Mouse (Mus musculus): ENCODE results near the gene Cd63. TPM values are rescaled to one million over a fixed set of nuclear protein-coding genes. Genes with fewer than 3 reads are reported as not detected.

The Cd63 gene
- total RNA-seq, 2 experiments from 2014 or later = 311 to 352 TPM

Other genes with a start within 250 kb of the Cd63 start
- gene Suox, start 226.9 kb upstream of the Cd63 start, total RNA-seq (2021) = 10 to 100 TPM; 12.0 to 13.1 TPM
- 10 to 100 TPM; 85.8 to 88.8 TPM for gene Rab5b, start 204.7 kb upstream of the Cd63 start, total RNA-seq (2021)
- gene Pmel, start 196.8 kb upstream of the Cd63 start, total RNA-seq (2021) = 1 to 10 TPM; 4.0 to 5.2 TPM
- 10 to 100 TPM; 38.7 to 42.8 TPM for gene Cdk2, start 196.0 kb upstream of the Cd63 start, total RNA-seq (2021)
- gene Dgka, start 156.1 kb upstream of the Cd63 start, total RNA-seq (2021) = 1 to 10 TPM; 6.7 TPM
- gene Pym1, start 153.1 kb upstream of the Cd63 start, total RNA-seq (2021) = 10 to 100 TPM; 18.3 to 22.1 TPM
- 1 to 10 TPM; 2.8 to 3.0 TPM for gene Mmp19, start 110.1 kb upstream of the Cd63 start, total RNA-seq (2021)
- 10 to 100 TPM; 48.6 to 50.7 TPM for gene Dnajc14, start 96.9 kb upstream of the Cd63 start, total RNA-seq (2021)
- 10 to 100 TPM; 17.3 to 20.2 TPM for gene Tmem198b, start 96.6 kb upstream of the Cd63 start, total RNA-seq (2021)
- gene Sarnp, start 83.7 kb upstream of the Cd63 start, total RNA-seq (2021) = 10 to 100 TPM; 48.5 to 54.6 TPM
- gene Ormdl2, start 79.3 kb upstream of the Cd63 start, total RNA-seq (2021) = 10 to 100 TPM; 11.7 to 12.0 TPM
- 1 to 10 TPM; 7.5 to 8.3 TPM for gene Gdf11, start 9.3 kb upstream of the Cd63 start, total RNA-seq (2021)
- 10 to 100 TPM; 11.7 to 12.1 TPM for gene Rdh5, start 21.9 kb downstream of the Cd63 start, total RNA-seq (2021)
- 100 to 1,000 TPM; 218 to 231 TPM for gene Bloc1s1, start 23.0 kb downstream of the Cd63 start, total RNA-seq (2021)
- 100 to 1,000 TPM; 148 to 157 TPM for gene Itga7, start 32.8 kb downstream of the Cd63 start, total RNA-seq (2021)
- under 1 TPM in 1 of 2 experiments, not detected in 1; 0.73 TPM for gene Mettl7b, start 60.0 kb downstream of the Cd63 start, total RNA-seq (2021)
- gene Olfr9, start 88.4 kb downstream of the Cd63 start, total RNA-seq (2021) = not detected
- not detected for gene Olfr763, start 109.8 kb downstream of the Cd63 start, total RNA-seq (2021)
- not detected for gene Olfr764-ps1, start 138.9 kb downstream of the Cd63 start, total RNA-seq (2021)
- not detected for gene Olfr765, start 149.0 kb downstream of the Cd63 start, total RNA-seq (2021)
- not detected for gene Olfr766-ps1, start 168.0 kb downstream of the Cd63 start, total RNA-seq (2021)
- gene Olfr767, start 181.9 kb downstream of the Cd63 start, total RNA-seq (2021) = not detected
- gene Olfr768, start 198.4 kb downstream of the Cd63 start, total RNA-seq (2021) = not detected
- not detected for gene Olfr769, start 216.9 kb downstream of the Cd63 start, total RNA-seq (2021)
- not detected for gene Olfr770, start 238.0 kb downstream of the Cd63 start, total RNA-seq (2021)